8 mouse cellular contexts compared by ENCODE assay signal in the genomic region with DNA sequence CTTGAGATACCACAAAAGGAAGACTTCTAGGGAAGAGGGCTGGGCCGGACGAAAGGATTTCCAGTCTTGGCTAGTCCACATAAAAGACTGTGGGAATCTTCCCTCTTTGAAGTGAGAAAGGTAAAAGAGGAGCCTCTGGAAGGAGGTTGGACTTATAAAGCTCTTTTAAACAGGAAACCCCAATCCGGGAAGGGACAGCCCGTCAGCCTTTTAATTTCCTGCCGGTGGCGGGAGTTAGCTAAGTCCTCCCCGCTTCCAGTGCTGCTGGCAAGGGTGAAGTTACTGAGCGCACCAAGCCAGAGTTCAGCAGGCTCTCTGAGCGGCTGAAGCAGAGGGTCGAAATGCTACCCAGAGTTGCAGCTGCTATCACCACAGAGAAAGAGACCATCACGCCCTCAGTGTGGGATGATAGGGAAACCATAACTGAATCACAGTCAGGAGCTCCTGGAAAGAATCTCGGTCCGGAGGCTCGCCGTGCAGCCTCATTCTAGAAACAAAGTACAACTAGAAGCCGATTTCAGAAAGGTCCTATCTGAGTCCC.
DNase-seq lines count a peak whose midpoint lies in the region; ATAC-seq lines count a peak whose summit lies in the region.

No protein-coding gene starts in this region.

- peak overlapping the region; percentile 95 for H3K4me2 ChIP-seq in forebrain, embryonic 13.5 days
- H3K4me2 ChIP-seq in limb, embryonic 11.5 days (ENCODE audit: low read depth, severe bottlenecking), result peak overlapping the region; percentile 54
- peak overlapping the region; percentile 92 for H3K4me2 ChIP-seq in midbrain, embryonic 13.5 days (replicated peaks)

- DNase-seq in 3134 (ENCODE audit: extremely low read depth, insufficient read length, low spot score) (peak; percentile 52), NIH3T3 (ENCODE audit: low read depth) (peak; percentile 61)
- DNase-seq in heart, postnatal 4 days, result peak; percentile 63
- DNase-seq in limb, embryonic 11.5 days (ENCODE audit: low spot score), result peak; percentile 70
- no peak for DNase-seq in spleen, postnatal 10 days (ENCODE audit: low spot score in 2 of 2)
- no peak for DNase-seq in c-Kit-positive CD71-positive TER-119-positive erythroid progenitor cells, embryonic 14.5 days (ENCODE audit: low spot score)

- H3K9me3 ChIP-seq in forebrain, embryonic 13.5 days (replicated peaks), result no peaks in the 10 kb centered on the region
- H3K9me3 ChIP-seq in limb, embryonic 11.5 days (ENCODE audit: control insufficient read depth, low read length), result no peaks in the 10 kb centered on the region
- no peaks in the 10 kb centered on the region for H3K9me3 ChIP-seq in midbrain, embryonic 13.5 days

- under 1% methylated on average over 16 of the region's 16 CpGs for WGBS in forebrain, embryonic 13.5 days
- under 1% methylated on average over 16 of the region's 16 CpGs for WGBS in limb, embryonic 11.5 days
- WGBS in midbrain, embryonic 13.5 days, result under 1% methylated on average over 16 of the region's 16 CpGs

- H3K27me3 ChIP-seq in forebrain, embryonic 13.5 days, result no peaks in the 10 kb centered on the region
- H3K27me3 ChIP-seq in limb, embryonic 11.5 days (ENCODE audit: control insufficient read depth, insufficient read depth, low read length), result no peaks in the 10 kb centered on the region
- H3K27me3 ChIP-seq in midbrain, embryonic 13.5 days, result peaks cover 7% of the 10 kb centered on the region; the same call in 1 of the 2 replicates

- H3K4me3 ChIP-seq in forebrain, embryonic 13.5 days, result peak overlapping the region; percentile 61
- peak overlapping the region; percentile 56 for H3K4me3 ChIP-seq in limb, embryonic 11.5 days (ENCODE audit: low read depth, low read length)
- peak overlapping the region; percentile 72 for H3K4me3 ChIP-seq in midbrain, embryonic 13.5 days (replicated peaks)

- H3K4me1 ChIP-seq in forebrain, embryonic 13.5 days, result peaks cover 27% of the 10 kb centered on the region
- peaks cover 5% of the 10 kb centered on the region for H3K4me1 ChIP-seq in limb, embryonic 11.5 days (ENCODE audit: control insufficient read depth, insufficient read depth, low read length)
- peaks cover 35% of the 10 kb centered on the region for H3K4me1 ChIP-seq in midbrain, embryonic 13.5 days (replicated peaks)

- ATAC-seq in forebrain, embryonic 13.5 days, result peak; percentile 19
- ATAC-seq in limb, embryonic 11.5 days (ENCODE audit: insufficient number of reproducible peaks, low FRiP score, low TSS enrichment, low read depth), result 0 out of 2 replicates have a peak, but pooled peaks have one; percentile 22
- peak; percentile 22 for ATAC-seq in midbrain, embryonic 13.5 days

- H3K36me3 ChIP-seq in forebrain, embryonic 13.5 days (ENCODE audit: poor library complexity, severe bottlenecking), result no peaks in the 10 kb centered on the region
- H3K36me3 ChIP-seq in limb, embryonic 11.5 days (ENCODE audit: control insufficient read depth, insufficient read depth, low read length), result no peaks in the 10 kb centered on the region
- no peaks in the 10 kb centered on the region for H3K36me3 ChIP-seq in midbrain, embryonic 13.5 days

- H3K9ac ChIP-seq in forebrain, embryonic 13.5 days, result peak overlapping the region; percentile 72
- peak overlapping the region; percentile 88 for H3K9ac ChIP-seq in limb, embryonic 11.5 days (ENCODE audit: low read length)
- H3K9ac ChIP-seq in midbrain, embryonic 13.5 days (replicated peaks), result peak overlapping the region; percentile 79

- no peak overlapping the region for H3K27ac ChIP-seq in forebrain, embryonic 13.5 days
- H3K27ac ChIP-seq in limb, embryonic 11.5 days (replicated peaks; ENCODE audit: low read depth, low read length), result peak overlapping the region; percentile 70; the same call in 1 of the 2 replicates
- 0 out of 2 replicates have a peak overlapping the region, but pooled peaks have one; percentile 53 for H3K27ac ChIP-seq in midbrain, embryonic 13.5 days

Comparison
In these comparisons a context has a peak if more than half of its experiments do, and no peak if none do; other contexts are left out.
1. DNase-seq: peak in 3134 (single experiment), NIH3T3 (single experiment), heart, postnatal 4 days (single experiment) and limb, embryonic 11.5 days (single experiment); none in spleen, postnatal 10 days (0 of 2) and c-Kit-positive CD71-positive TER-119-positive erythroid progenitor cells, embryonic 14.5 days (single experiment).
2. Peak in every context shown above with its lines, with median percentiles within 50 percentile points of each other: ATAC-seq, H3K4me2 ChIP-seq, H3K4me3 ChIP-seq and H3K9ac ChIP-seq.